Mouse (Mus musculus) cerebellum, adult 2 months (tissue): Measurements from ENCODE around the gene Fam20a.

Experiments used
- CTCF ChIP-seq: fragments of 200-500 bp; IDR thresholded peaks from 2 replicates; pipeline ENCODE4 v1.5.1; 2011; ENCODE audit warnings: low read depth, mild to moderate bottlenecking, control low read depth, low read length, moderate library complexity, borderline replicate concordance; ENCODE audit not compliant: insufficient read depth
- POLR2A ChIP-seq: fragments of 200-500 bp; IDR thresholded peaks from 2 replicates; pipeline ENCODE4 v1.6.1; 2011; ENCODE audit warnings: low read length, control low read depth, borderline replicate concordance; ENCODE audit not compliant: insufficient read depth

DNA sequence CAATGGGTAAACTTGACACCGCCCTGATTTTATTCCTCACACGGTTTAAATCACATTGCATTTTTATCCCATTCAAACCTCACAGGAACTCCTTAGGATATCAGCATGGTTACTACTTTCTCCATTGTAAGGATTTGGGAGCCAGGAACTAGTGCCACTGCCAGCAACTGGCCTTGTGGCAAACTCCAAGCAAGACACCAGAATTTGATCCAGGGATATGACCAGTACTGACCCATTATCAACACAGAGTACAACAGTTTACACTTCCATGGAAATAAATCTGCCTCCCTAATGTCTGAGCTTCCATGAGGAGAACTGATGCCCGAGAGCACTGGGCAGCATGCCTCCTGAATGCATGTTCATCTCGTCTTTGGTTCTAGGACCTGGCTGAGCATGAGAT, 15.5 kb downstream of the Fam20a start:
- TF ChIP-seq CTCF (no peak), POLR2A (no peak)
